Mouse (Mus musculus) left cerebral cortex, adult 6 months (tissue): ENCODE results near the gene Ces3b. TPM values are rescaled to one million over a fixed set of nuclear protein-coding genes. Genes with fewer than 3 reads are reported as not detected.

Experiments used
- long read RNA-seq, 2 experiments: library from polyadenylated mRNA; unstranded; transcript quantifications; one replicate each; pipeline ENCODE4 v2.0.0; 2019 to 2020
- polyA plus RNA-seq: library from polyadenylated mRNA; unstranded; fragments of <200 nt; fragmentation: Nextera tagmentation; gene quantifications from 2 replicates; pipeline ENCODE4 v1.2.3, GENCODE M21; 2021

Gene Ces3b
- not detected in 2 replicates for polyA plus RNA-seq
- long read RNA-seq, experiment 1 = 0 reads
- long read RNA-seq, experiment 2 = 0 reads

GRCm38 (mm10) chr8:105083449-105084050, at the start of gene Ces3b:
Ces3b (plus strand) TSS chr8:105083753.

GRCm38 (mm10) chr8:105048371-105048854, 35.1 kb upstream of the Ces3b start, which contains the start of gene Ces3a:
Ces3a (plus strand) TSS chr8:105048601.

GRCm38 (mm10) chr8:105131509-105131908, 48.0 kb downstream of the Ces3b start, which contains the start of gene Ces4a:
Ces4a (plus strand) TSS chr8:105131800.

Other genes starting within 250 kb of the Ces3b start
- gene Ces2c, start 236.7 kb upstream of the Ces3b start, polyA plus RNA-seq = not detected in 2 replicates
- not detected in 2 replicates for gene Ces2e, start 157.5 kb upstream of the Ces3b start, polyA plus RNA-seq
- gene Ces2f, start 136.4 kb upstream of the Ces3b start, polyA plus RNA-seq = not detected in 2 replicates
- gene Ces2g, start 122.0 kb upstream of the Ces3b start, polyA plus RNA-seq = 0.13 and 0.28 TPM in 2 replicates
- gene Ces2h, start 82.9 kb upstream of the Ces3b start, polyA plus RNA-seq = not detected in 2 replicates
- gene Ces3a, start 35.2 kb upstream of the Ces3b start, polyA plus RNA-seq = not detected in 2 replicates
- gene Ces4a, start 48.0 kb downstream of the Ces3b start, polyA plus RNA-seq = not detected in 2 replicates
- gene Cbfb, start 86.9 kb downstream of the Ces3b start, polyA plus RNA-seq = 8.5 and 10.8 TPM in 2 replicates
- gene D230025D16Rik, start 141.4 kb downstream of the Ces3b start, polyA plus RNA-seq = 22.2 and 27.3 TPM in 2 replicates
- gene B3gnt9, start 171.4 kb downstream of the Ces3b start, polyA plus RNA-seq = 3.3 and 4.8 TPM in 2 replicates
- gene Tradd, start 180.9 kb downstream of the Ces3b start, polyA plus RNA-seq = 8.4 and 9.6 TPM in 2 replicates
- gene Fbxl8, start 180.9 kb downstream of the Ces3b start, polyA plus RNA-seq = 1.7 and 2.3 TPM in 2 replicates
- gene Hsf4, start 186.0 kb downstream of the Ces3b start, polyA plus RNA-seq = 3.0 and 10.1 TPM in 2 replicates
- 24.6 and 25.1 TPM in 2 replicates for gene Nol3, start 192.4 kb downstream of the Ces3b start, polyA plus RNA-seq
- gene 4931428F04Rik, start 206.1 kb downstream of the Ces3b start, polyA plus RNA-seq = 11.4 and 13.1 TPM in 2 replicates
- 3.5 and 4.2 TPM in 2 replicates for gene Exoc3l, start 212.3 kb downstream of the Ces3b start, polyA plus RNA-seq
- gene E2f4, start 213.9 kb downstream of the Ces3b start, polyA plus RNA-seq = 6.2 and 34.8 TPM in 2 replicates
- gene Elmo3, start 221.8 kb downstream of the Ces3b start, polyA plus RNA-seq = 0.30 and 0.51 TPM in 2 replicates
- 0.59 and 0.69 TPM in 2 replicates for gene Lrrc29, start 242.5 kb downstream of the Ces3b start, polyA plus RNA-seq
- gene Tmem208, start 242.6 kb downstream of the Ces3b start, polyA plus RNA-seq = 107 and 111 TPM in 2 replicates